Mouse (Mus musculus) right cerebral cortex, postnatal 14 days (tissue): Measurements from ENCODE around the gene Iqcf5.
"Not testable (repeated sequence)": the region's sequence is repeated elsewhere in the genome, so short reads cannot be mapped to it uniquely, and the experiment has no call there.

ENCODE experiments used
- DNase-seq: peaks from one replicate; pipeline ENCODE4 v3.0.0; 2022

Gene Iqcf5

DNA sequence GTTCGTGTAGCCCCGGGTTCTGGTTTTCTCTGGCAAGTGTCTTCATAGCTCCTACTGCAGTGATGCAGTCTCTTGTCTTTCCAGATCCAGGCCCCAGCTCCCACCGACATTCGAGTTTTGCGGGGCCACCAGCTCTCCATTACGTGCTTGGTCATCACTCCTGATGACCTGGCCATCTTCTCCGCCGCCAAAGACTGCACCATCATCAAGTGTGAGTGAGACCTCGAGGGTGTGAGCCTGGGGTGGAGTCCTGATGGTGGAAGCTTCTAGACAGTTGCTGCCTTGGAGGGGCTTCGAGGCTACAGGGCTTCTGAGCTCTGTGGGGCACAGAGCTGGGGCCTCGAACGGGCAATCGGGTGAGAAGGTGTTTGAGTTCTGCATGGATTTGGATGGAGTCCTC lies 32.7 kb upstream of the Iqcf5 start:
- no peak for DNase-seq

- no peak for DNase-seq
Measured at GRCm38 (mm10) chr9:106482578-106483115, 31.7 kb upstream of the Iqcf5 start.

- no peak for DNase-seq
Measured at GRCm38 (mm10) chr9:106483136-106483535, 31.2 kb upstream of the Iqcf5 start.

- DNase-seq, result no peak
Measured at GRCm38 (mm10) chr9:106483606-106484005, 30.8 kb upstream of the Iqcf5 start.

GRCm38 (mm10) chr9:106485076-106485475 lies 29.3 kb upstream of the Iqcf5 start:
- DNase-seq, result no peak

GRCm38 (mm10) chr9:106487602-106488001 lies 26.8 kb upstream of the Iqcf5 start:
- DNase-seq, result not testable (repeated sequence)

GRCm38 (mm10) chr9:106499667-106500066 lies 14.7 kb upstream of the Iqcf5 start, which contains the start of gene Iqcf1:
TSS of gene Iqcf1 (plus strand) at chr9:106499967.
- no peak for DNase-seq

- no peak for DNase-seq
Measured at GRCm38 (mm10) chr9:106501846-106502245, 12.5 kb upstream of the Iqcf5 start.

- DNase-seq, result no peak
Measured at GRCm38 (mm10) chr9:106504246-106504645, 10.1 kb upstream of the Iqcf5 start.

GRCm38 (mm10) chr9:106509356-106509755 lies 5.0 kb upstream of the Iqcf5 start:
- DNase-seq, result no peak

DNA sequence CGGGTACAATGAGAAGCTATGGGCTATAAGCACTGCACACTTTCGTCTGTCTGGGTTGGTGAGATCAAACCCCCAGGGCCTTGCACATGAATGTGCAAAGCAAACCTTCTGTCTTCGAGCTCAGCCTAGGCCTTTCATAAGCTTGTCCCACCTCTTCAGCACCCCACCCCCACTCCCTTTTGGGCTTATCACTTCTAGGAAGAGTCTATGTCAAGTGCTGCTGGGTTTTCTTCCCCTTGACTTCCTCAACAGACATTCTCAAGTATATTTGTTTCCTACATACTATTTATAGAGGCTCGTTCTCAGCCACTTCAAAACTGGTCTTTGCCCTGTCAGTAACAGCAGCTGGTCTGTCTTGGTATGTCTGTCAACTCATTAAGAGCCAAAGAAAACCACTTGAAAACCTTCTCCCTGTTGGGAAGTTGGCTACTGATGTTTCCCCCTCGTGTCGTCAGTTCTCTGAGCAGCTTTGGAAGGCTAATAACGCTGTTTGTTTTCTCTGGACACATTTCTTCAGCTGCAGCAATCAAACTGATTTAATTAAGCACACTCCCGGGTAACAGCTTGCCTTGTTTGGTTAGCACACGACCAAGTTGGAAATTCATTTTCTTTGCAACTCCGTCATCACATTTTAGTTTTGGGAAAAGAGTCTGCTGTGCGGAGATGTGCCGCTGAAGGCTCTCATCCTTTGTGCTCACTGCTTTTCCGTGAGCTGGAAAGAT lies 1.5 kb upstream of the Iqcf5 start:
- no peak for DNase-seq

- no peak for DNase-seq
Measured at GRCm38 (mm10) chr9:106513566-106513965, 807 bp upstream of the Iqcf5 start.

DNA sequence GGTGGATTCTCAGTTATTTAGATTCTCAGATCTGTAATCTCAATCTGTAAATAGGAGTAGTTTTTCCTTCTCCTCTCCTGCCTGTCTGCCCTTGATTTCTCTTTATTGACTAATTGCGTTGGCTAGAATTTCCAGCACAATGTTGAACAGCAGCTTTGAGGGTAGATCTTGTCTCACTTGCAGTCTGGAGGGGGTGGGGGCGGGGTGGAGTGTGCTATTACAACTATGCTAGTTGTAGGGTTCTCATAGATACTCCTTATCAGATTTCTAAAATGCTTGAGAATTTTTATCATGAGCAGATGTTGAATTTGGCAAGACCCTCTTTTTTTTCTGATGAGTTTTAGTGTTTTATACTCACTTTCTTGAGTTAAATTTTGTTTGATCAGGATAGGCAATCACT lies 5.1 kb downstream of the Iqcf5 start:
- no peak for DNase-seq

DNA sequence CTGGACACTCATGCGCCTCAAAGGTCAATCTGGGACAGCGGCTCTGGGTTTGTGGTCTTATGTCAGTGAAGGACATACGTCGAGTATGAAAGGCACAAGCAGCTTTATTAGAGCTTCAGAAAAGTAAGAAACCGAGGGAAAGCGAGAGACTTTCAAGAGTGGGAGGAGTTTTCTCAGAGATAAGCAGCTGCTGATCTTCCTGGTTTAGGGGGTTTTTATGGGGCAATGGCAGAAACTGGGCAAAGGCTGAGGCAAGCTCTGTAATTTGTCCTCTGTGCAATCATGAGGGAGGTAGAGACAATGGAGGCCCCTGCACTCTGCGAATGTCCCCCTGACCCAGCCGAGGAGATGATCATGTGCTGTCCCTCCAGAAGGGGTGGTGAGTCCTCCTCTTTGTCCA lies 5.5 kb downstream of the Iqcf5 start:
- no peak for DNase-seq

DNA sequence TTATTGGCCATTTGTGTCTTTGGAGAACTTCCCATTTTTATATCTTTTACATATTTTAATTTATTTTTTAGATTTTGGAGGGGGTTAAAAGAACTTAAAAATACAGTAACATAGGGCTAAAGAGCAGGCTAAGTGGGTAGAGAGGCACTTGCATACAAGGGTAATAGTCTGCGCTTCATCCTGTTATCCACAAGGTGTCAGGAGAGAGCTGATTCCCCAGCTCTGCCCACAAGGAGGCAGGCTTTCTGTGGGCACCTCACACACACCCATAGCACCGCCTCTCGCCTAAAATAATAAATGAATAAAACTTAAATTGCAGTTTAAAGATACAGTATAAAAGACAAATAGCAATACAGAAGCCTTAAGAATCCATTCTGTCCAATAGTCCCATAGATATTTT lies 17.5 kb downstream of the Iqcf5 start:
- DNase-seq, result no peak

DNA sequence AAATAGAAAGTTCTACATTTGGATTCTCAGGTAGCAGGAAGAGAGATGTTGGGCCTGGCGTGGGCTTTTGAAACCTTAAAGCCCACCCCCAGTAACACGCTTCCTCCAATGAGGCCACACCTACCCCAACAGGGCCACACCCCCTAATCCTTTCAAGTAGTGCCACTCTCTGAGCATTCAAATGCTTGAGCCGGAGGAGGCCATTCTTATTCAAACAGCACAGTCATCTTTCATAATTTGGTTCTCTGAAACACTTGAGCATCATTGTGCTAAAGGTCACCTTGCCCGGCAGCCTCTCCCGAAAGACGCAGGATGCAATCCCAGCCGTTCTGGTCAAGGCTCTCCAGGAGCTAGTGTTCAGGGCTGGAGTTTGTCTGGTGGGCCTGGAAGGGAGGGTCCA lies 19.9 kb downstream of the Iqcf5 start:
- no peak for DNase-seq

DNA sequence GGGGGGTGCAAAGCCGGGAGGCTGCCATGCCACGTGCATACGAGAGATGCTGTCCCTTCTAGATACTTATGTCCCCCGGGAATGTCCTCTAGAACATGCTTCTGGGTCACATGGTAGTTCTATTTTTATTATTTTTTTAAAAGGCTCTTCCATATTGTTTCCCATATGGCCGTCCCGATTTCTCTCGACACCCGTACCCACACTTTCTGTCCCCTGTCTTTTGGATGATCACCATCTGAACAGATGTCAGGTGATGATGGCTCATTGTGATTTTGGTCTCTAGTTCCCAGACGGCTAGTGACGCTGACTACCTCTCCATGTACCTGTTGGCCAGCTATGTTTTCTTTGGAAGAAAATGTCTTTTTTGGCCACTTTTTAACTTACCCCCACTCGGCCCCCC lies 20.6 kb downstream of the Iqcf5 start:
- DNase-seq, result no peak

- no peak for DNase-seq
Measured at GRCm38 (mm10) chr9:106561531-106561930, 47.2 kb downstream of the Iqcf5 start, which contains the start of gene Iqcf3. TSS of gene Iqcf3 (minus strand) at chr9:106561631.

GRCm38 (mm10) chr9:106562291-106562690 lies 47.9 kb downstream of the Iqcf5 start:
- no peak for DNase-seq

- no peak for DNase-seq
Measured at GRCm38 (mm10) chr9:106564025-106564424, 49.7 kb downstream of the Iqcf5 start.
